Mouse (Mus musculus): Measurements from ENCODE around the gene Cnn1. TPM values are rescaled to one million over a fixed set of nuclear protein-coding genes. Genes with fewer than 3 reads are reported as not detected.

Gene Cnn1
- polyA plus RNA-seq, 1 experiment from 2014 or later, result 1.6 TPM

- no peaks in the 10 kb centered on the region for H3K9me3 ChIP-seq
- under 1% methylated on average over 48 of the region's 48 CpGs for WGBS
- H3K4me2 ChIP-seq, result peak within 1 kb of the TSS; percentile 67
- peaks cover 14% of the 10 kb centered on the region for H3K4me1 ChIP-seq (replicated peaks)
- peak within 1 kb of the TSS; percentile 83 for H3K27ac ChIP-seq (replicated peaks)
- no peaks in the 10 kb centered on the region for H3K27me3 ChIP-seq
- ATAC-seq (ENCODE audit: low FRiP score, low read depth), result peak; percentile 98
- peak within 1 kb of the TSS; percentile 63 for H3K9ac ChIP-seq
- H3K36me3 ChIP-seq, result no peaks in the 10 kb centered on the region
- H3K4me3 ChIP-seq, result peak within 1 kb of the TSS; percentile 79
Observed at GRCm38 (mm10) chr9:22085022-22085834, 13.8 kb upstream of the Cnn1 start, which contains the start of gene Ecsit. Gene Ecsit (minus strand): TSS chr9:22085438.

- H3K36me3 ChIP-seq, result no peaks in the 10 kb centered on the region
- H3K27ac ChIP-seq (replicated peaks), result peak overlapping the region; percentile 83; the same call in 1 of the 2 replicates
- no peak for ATAC-seq (ENCODE audit: low FRiP score, low read depth)
- 82% methylated on average over 6 of the region's 6 CpGs for WGBS
- no peaks in the 10 kb centered on the region for H3K9me3 ChIP-seq
- H3K4me1 ChIP-seq (replicated peaks), result peaks cover 14% of the 10 kb centered on the region
- peak overlapping the region; percentile 67 for H3K4me2 ChIP-seq
- no peaks in the 10 kb centered on the region for H3K27me3 ChIP-seq
- peak overlapping the region; percentile 79 for H3K4me3 ChIP-seq
- peak overlapping the region; percentile 59 for H3K9ac ChIP-seq
Observed at GRCm38 (mm10) chr9:22086012-22086411, 13.0 kb upstream of the Cnn1 start.

DNA sequence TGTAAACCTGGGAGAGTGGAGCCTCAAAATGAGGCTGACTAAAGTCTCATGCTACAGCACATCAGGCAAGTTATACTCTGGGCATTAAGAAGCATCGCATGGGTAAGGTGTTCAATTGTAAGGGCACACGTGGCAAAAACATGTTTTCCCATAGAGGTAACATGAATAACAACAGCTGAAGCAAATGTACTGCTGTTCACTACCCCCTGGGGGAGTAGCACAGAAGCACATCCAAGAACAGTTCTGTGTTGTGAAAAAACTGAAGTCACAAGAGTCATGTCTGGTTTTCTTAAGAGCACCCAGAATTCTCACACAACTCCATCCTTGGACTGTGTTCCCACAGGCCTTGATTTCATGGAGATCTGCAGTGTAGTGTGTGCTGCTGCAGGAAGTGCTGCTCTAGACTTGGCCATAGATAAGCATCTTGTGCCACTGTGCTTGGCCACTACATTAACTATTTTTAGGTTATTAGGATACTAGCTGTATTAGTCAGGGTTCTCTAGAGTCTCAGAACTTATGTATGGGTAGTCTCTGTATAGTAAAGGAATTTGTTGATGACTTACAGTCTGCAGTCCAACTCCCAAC is 11.9 kb upstream of the Cnn1 start:
- Histone ChIP-seq H3K36me3 (no peaks in the 10 kb centered on the region), H3K27ac (replicated peaks) (no peak overlapping the region), H3K27me3 (no peaks in the 10 kb centered on the region), H3K4me1 (replicated peaks) (peaks cover 14% of the 10 kb centered on the region), H3K4me3 (no peak overlapping the region), H3K4me2 (no peak overlapping the region), H3K9ac (no peak overlapping the region), H3K9me3 (no peaks in the 10 kb centered on the region)
- 86% methylated on average over 2 of the region's 2 CpGs for WGBS
- ATAC-seq (ENCODE audit: low FRiP score, low read depth), result no peak

- Histone ChIP-seq H3K4me1 (replicated peaks) (peaks cover 12% of the 10 kb centered on the region), H3K9ac (no peak overlapping the region), H3K4me2 (no peak overlapping the region), H3K36me3 (no peaks in the 10 kb centered on the region), H3K27ac (replicated peaks) (no peak overlapping the region), H3K27me3 (peaks cover 2% of the 10 kb centered on the region; the same call in 1 of the 2 replicates), H3K9me3 (no peaks in the 10 kb centered on the region), H3K4me3 (no peak overlapping the region)
- no peak for ATAC-seq (ENCODE audit: low FRiP score, low read depth)
- WGBS, result 98% methylated on average over 7 of the region's 7 CpGs
Observed at GRCm38 (mm10) chr9:22089281-22089680, 9.7 kb upstream of the Cnn1 start.

DNA sequence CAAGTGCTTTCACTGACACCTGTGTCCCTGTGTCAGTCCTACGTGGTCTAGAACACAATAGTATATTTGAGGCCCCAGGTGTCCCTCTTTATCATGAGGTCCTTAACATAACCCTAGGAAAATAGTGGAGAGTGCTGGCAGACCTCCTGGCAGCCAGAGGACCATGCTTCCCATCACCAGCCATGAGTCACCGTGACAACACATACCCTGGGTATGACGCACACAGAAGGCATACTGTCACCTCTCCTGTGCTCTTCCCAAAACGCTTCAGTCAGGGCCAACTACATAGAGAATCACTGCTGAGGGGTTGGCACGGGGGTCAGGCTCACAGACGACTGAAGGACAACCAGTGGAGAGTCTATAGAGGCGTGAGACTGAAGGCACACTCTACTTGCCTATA is 9.0 kb upstream of the Cnn1 start:
- Histone ChIP-seq H3K9me3 (no peaks in the 10 kb centered on the region), H3K36me3 (no peaks in the 10 kb centered on the region), H3K27ac (replicated peaks) (no peak overlapping the region), H3K4me3 (no peak overlapping the region), H3K4me1 (replicated peaks) (peaks cover 7% of the 10 kb centered on the region), H3K27me3 (peaks cover 2% of the 10 kb centered on the region; the same call in 1 of the 2 replicates), H3K4me2 (no peak overlapping the region), H3K9ac (no peak overlapping the region)
- ATAC-seq (ENCODE audit: low FRiP score, low read depth), result no peak
- 86% methylated on average over 7 of the region's 7 CpGs for WGBS

- no peaks in the 10 kb centered on the region for H3K36me3 ChIP-seq
- 92% methylated on average over 6 of the region's 6 CpGs for WGBS
Observed at GRCm38 (mm10) chr9:22092746-22093145, 6.3 kb upstream of the Cnn1 start.

DNA sequence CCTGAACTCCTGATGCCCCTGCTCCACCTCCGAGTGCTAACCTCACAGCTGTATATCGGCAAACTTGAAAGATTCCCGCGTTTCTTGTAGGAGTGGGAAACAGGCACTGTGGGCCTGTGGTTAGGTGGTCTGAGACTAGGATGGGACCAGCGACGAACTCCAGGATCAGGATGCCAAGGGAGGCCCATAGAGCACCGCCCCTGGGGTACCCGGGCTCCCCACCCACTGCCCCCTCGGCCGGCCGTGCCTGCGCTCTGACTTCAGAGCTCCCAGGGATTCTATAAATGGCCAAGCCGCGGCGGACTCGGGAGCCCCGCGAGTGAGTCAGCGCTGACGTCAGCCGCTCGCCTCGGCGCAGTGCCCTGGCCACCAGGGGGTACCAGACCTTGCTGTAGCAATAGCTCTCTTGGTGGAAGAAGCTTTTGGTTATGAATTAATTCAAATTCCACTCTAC is 3.1 kb upstream of the Cnn1 start:
- peak; percentile 54; the same call in 1 of the 2 replicates for ATAC-seq (ENCODE audit: low FRiP score, low read depth)
- Histone ChIP-seq H3K9me3 (no peaks in the 10 kb centered on the region), H3K27me3 (peaks cover 32% of the 10 kb centered on the region), H3K9ac (peak overlapping the region; percentile 15; the same call in 1 of the 2 replicates), H3K4me2 (peak overlapping the region; percentile 55), H3K4me1 (replicated peaks) (no peaks in the 10 kb centered on the region; the same call in 1 of the 2 replicates), H3K27ac (replicated peaks) (no peak overlapping the region), H3K36me3 (no peaks in the 10 kb centered on the region), H3K4me3 (peak overlapping the region; percentile 28)
- 3% methylated on average over 24 of the region's 24 CpGs for WGBS

More at GRCm38 (mm10) chr9:22092746-22093145, 6.3 kb upstream of the Cnn1 start:
- H3K27ac ChIP-seq (replicated peaks), result no peak overlapping the region
- H3K9me3 ChIP-seq, result no peaks in the 10 kb centered on the region
- H3K4me2 ChIP-seq, result no peak overlapping the region
- H3K4me1 ChIP-seq (replicated peaks), result no peaks in the 10 kb centered on the region; the same call in 1 of the 2 replicates
- ATAC-seq (ENCODE audit: low FRiP score, low read depth), result no peak
- H3K9ac ChIP-seq, result no peak overlapping the region
- H3K27me3 ChIP-seq, result peaks cover 5% of the 10 kb centered on the region; the same call in 1 of the 2 replicates
- no peak overlapping the region for H3K4me3 ChIP-seq

GRCm38 (mm10) chr9:22099922-22100321 is 906 bp downstream of the Cnn1 start:
- Histone ChIP-seq H3K4me2 (no peak overlapping the region), H3K27ac (replicated peaks) (no peak overlapping the region), H3K27me3 (peaks cover 33% of the 10 kb centered on the region), H3K9ac (no peak overlapping the region), H3K4me1 (replicated peaks) (no peaks in the 10 kb centered on the region; the same call in 1 of the 2 replicates), H3K36me3 (no peaks in the 10 kb centered on the region), H3K4me3 (no peak overlapping the region), H3K9me3 (no peaks in the 10 kb centered on the region)
- ATAC-seq (ENCODE audit: low FRiP score, low read depth), result no peak
- WGBS, result 6% methylated on average over 18 of the region's 18 CpGs

GRCm38 (mm10) chr9:22108194-22108593 is 9.2 kb downstream of the Cnn1 start:
- H3K27ac ChIP-seq (replicated peaks), result no peak overlapping the region
- WGBS, result 95% methylated on average over 9 of the region's 9 CpGs
- no peaks in the 10 kb centered on the region for H3K27me3 ChIP-seq
- H3K9me3 ChIP-seq, result no peaks in the 10 kb centered on the region
- H3K9ac ChIP-seq, result no peak overlapping the region
- H3K4me2 ChIP-seq, result no peak overlapping the region
- no peak overlapping the region for H3K4me3 ChIP-seq
- ATAC-seq (ENCODE audit: low FRiP score, low read depth), result peak; percentile 12; the same call in 1 of the 2 replicates
- no peaks in the 10 kb centered on the region for H3K4me1 ChIP-seq (replicated peaks)
- peaks cover 18% of the 10 kb centered on the region for H3K36me3 ChIP-seq

DNA sequence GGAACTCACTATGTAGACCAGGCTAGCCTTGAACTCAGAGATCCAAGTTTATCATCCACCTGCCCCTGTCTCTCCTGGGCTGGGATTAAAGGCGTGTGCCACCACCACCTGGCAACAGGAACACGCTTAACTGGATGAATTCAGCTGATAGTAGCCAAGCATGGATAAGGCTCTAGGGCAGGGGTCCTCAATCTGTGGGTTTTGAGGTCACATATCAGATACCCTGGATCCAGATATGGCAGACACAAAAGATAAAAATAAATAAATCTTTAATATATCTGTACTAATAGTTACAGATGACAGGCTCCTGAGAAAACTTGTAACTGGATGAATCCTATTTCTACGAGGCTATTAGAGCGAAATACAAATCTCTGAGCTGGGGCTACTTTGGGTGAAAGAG is 16.6 kb downstream of the Cnn1 start:
- Histone ChIP-seq H3K4me2 (peak overlapping the region; percentile 77), H3K4me1 (replicated peaks) (peaks cover 23% of the 10 kb centered on the region), H3K27me3 (no peaks in the 10 kb centered on the region), H3K9me3 (no peaks in the 10 kb centered on the region), H3K36me3 (peaks cover 21% of the 10 kb centered on the region), H3K27ac (replicated peaks) (no peak overlapping the region), H3K4me3 (peak overlapping the region; percentile 52), H3K9ac (peak overlapping the region; percentile 62; the same call in 1 of the 2 replicates)
- WGBS, result 80% methylated on average over 4 of the region's 4 CpGs
- no peak for ATAC-seq (ENCODE audit: low FRiP score, low read depth)

DNA sequence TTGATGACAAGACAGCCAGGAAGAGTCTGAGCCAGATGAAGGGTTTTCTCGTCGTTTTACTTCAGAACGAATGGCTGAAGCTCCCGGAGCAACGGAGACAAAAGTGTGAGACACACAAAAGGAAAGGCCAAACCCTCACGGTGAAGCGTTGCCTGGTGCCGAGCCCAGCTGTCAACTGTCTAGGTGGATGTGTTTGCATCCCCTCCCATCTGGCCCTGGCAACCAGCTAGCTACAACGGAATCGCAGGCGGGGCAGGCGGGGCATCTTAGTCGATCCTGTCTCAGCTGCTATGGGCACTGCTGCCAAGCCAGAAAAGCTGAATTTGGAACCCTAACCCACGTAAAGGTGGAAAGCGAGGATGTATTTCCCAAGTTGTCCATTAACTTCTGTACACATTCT is 17.1 kb downstream of the Cnn1 start:
- Histone ChIP-seq H3K9ac (peak overlapping the region; percentile 62), H3K4me1 (replicated peaks) (peaks cover 23% of the 10 kb centered on the region), H3K36me3 (peaks cover 18% of the 10 kb centered on the region), H3K9me3 (no peaks in the 10 kb centered on the region), H3K4me3 (peak overlapping the region; percentile 52), H3K27ac (replicated peaks) (no peak overlapping the region), H3K4me2 (peak overlapping the region; percentile 77), H3K27me3 (no peaks in the 10 kb centered on the region)
- 11% methylated on average over 15 of the region's 15 CpGs for WGBS
- ATAC-seq (ENCODE audit: low FRiP score, low read depth), result no peak
